Mouse (Mus musculus): ENCODE results near the gene Ostm1. TPM values are rescaled to one million over a fixed set of nuclear protein-coding genes. Genes with fewer than 3 reads are reported as not detected.

The Ostm1 gene
- polyA plus RNA-seq, 1 experiment from 2014 or later = 39.7 TPM

DNA sequence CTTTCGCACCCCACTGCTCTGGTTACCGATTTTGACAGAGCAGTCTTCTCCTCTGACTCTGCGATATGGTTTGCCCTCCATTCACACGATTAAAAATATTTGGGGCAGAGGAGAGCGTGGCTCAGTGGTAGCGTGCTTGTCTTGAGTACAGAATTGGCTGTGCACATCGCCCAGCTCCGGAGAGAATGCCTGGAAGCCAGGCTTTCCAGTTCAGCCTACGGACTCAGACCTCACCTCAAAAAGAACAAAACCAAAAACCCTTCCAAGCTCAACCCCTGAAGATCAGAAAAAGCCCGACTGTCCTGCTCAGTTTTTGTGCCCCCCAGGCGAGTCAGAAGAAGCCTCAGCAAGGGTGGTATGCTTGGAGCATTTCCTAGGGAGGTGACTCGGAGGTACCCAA, 29.5 kb downstream of the Ostm1 start:
- Histone ChIP-seq H3K36me3 (replicated peaks) (no peaks in the 10 kb centered on the region), H3K27ac (no peak overlapping the region), H3K9me3 (no peaks in the 10 kb centered on the region), H3K27me3 (replicated peaks) (peaks cover 44% of the 10 kb centered on the region), H3K4me2 (no peak overlapping the region), H3K4me1 (peaks cover 14% of the 10 kb centered on the region), H3K4me3 (no peak overlapping the region), H3K9ac (no peak overlapping the region)
- no peak for ATAC-seq (replicated peaks)
- 12% methylated on average over 12 of the region's 12 CpGs for WGBS

DNA sequence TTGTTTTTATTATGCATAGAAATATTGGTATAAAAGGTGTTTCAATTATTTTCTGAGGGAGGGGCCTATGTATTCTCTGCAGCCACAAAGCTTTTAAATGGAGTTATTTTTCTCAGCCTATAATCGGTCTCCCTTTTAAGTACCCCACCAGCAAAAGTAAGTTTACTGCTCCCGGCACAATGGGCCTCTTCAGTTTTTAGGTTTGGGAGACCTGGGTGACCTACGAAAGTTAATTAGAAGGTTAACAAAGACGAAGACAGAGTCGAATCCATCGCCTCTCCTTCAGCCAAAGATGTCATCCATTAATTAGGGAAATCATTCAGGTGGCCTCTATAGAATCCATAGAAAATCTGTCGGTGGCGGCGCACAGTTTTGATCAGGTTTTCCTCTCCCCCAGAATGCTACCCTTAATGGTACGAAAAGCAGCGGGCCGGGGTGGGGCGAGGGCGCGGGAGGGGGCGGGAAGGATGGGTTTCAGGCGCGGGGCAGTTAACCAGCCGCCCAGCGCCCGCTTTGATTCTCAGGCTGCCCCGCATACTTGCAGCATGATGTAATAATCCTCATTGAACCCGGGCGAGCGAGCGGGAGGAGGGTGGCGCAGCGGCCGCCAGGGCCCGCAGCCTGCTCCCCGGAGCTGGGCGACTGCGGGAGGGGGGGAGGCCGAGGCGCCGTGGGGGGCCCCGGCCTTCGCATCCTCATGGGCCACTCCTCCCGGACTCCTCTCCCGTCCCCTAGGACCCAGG, 30.2 kb downstream of the Ostm1 start:
- H3K27me3 ChIP-seq (replicated peaks) = peaks cover 44% of the 10 kb centered on the region
- peak overlapping the region; percentile 86 for H3K4me2 ChIP-seq
- H3K27ac ChIP-seq = no peak overlapping the region
- peak; percentile 79 for ATAC-seq (replicated peaks)
- peak overlapping the region; percentile 20; the same call in 1 of the 2 replicates for H3K9ac ChIP-seq
- H3K9me3 ChIP-seq = no peaks in the 10 kb centered on the region
- H3K36me3 ChIP-seq (replicated peaks) = no peaks in the 10 kb centered on the region
- H3K4me1 ChIP-seq = peaks cover 14% of the 10 kb centered on the region
- WGBS = under 1% methylated on average over 40 of the region's 40 CpGs
- peak overlapping the region; percentile 39 for H3K4me3 ChIP-seq

DNA sequence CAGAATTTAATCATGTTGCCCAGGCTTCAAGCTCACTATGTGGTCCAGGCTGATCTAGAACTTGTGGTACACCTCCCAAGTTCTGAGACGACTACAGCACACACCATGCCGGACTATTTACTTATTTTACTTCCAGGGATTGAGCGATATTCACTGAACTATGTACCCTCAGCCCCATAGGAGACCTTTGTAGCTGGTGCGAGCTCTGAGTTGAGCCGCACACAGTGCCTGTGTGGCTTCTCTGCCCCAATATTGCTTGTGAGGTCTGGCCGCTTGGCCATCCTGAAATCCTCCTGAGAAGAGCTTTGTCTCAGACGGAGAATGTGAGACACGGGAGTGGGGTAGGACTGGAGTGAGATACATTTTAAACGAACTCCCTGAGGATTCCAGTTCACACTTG, 31.1 kb downstream of the Ostm1 start:
- Histone ChIP-seq H3K4me3 (no peak overlapping the region), H3K4me2 (no peak overlapping the region), H3K27ac (no peak overlapping the region), H3K9ac (no peak overlapping the region), H3K27me3 (replicated peaks) (peaks cover 43% of the 10 kb centered on the region), H3K9me3 (no peaks in the 10 kb centered on the region), H3K36me3 (replicated peaks) (no peaks in the 10 kb centered on the region), H3K4me1 (peaks cover 14% of the 10 kb centered on the region)
- ATAC-seq (replicated peaks) = no peak
- WGBS = 15% methylated on average over 9 of the region's 9 CpGs

DNA sequence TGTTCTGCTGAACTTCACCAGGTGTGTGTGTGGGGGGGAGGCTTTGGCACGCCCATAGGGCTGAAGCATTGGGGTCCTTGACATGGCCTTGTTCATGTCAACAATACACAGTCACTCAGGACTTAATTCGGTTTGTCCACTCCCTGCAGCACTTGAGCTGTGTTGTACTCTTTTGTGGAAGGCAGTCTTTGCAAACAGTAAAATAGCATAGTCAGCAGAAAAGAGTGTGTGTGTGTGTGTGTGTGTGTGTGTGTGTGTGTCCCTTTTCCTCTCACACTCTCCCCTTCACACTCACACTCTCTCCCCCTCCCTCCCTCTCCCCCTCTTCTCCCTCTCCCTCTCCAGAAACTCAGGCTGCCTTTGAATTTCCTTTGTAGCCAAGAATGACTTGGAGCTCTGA, 34.7 kb downstream of the Ostm1 start:
- Histone ChIP-seq H3K36me3 (replicated peaks) (no peaks in the 10 kb centered on the region), H3K4me2 (no peak overlapping the region), H3K9me3 (no peaks in the 10 kb centered on the region), H3K4me1 (peaks cover 9% of the 10 kb centered on the region), H3K27ac (no peak overlapping the region), H3K27me3 (replicated peaks) (peaks cover 32% of the 10 kb centered on the region), H3K9ac (no peak overlapping the region), H3K4me3 (no peak overlapping the region)
- WGBS = 44% methylated on average over 2 of the region's 2 CpGs
- no peak for ATAC-seq (replicated peaks)

DNA sequence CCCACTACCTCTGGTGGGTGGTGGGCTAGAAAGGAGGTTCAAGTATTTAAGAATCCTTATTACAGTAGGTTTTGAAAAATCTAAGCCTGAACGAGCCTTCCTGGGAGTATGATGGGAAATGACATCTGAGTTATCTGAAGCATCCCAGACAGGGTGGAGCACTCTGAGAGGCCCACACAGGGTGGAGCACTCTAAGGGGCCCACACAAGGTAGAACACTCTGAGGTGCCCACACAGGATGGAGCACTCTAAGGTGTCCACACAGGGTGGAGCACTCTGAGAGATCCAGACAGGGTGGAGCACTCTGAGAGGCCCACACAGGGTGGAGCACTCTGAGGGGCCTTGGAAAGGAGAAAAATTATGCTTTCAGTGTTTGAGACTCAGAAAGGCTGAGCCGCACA, 42.3 kb downstream of the Ostm1 start:
- 93% methylated on average over 2 of the region's 2 CpGs for WGBS

DNA sequence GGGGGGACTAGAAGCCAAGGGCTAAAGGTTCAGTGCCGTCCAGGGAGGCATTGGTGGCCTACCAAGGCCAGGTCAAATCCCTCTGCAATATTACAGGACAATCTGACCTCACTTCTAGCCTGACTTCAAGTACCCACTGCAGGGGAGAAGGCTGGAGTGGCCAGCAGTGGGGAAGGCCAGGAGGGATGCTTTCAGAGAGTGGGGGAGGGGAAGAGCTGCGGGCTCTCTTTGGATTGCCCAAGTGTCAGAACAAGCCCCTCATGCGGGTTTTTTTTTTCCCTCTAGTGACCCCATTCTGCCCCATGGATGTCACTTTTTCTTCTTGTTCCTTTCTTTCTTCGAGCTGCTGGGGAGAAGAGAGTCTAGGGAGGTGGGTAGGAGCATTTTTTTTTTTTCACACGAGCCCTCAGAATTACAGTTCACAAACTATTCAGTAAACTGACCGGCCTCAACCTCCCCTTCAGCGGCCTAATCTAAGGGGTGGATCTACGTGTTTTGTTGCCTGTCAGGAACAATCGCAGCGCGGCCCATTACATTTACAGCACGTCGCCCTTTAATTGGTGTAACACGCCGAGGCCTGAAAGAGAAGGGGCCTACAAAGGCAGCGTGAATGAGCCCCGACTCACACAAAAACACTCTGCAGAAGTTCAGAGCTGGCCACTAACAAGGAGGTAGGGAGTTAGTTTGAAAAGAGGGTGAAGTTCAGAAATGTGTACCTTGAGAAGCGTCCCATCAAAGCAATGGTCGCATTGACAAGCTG, 47.2 kb downstream of the Ostm1 start:
- 4% methylated on average over 19 of the region's 19 CpGs for WGBS
- Histone ChIP-seq H3K9me3 (no peaks in the 10 kb centered on the region), H3K27ac (no peak overlapping the region), H3K4me2 (no peak overlapping the region), H3K4me3 (no peak overlapping the region), H3K36me3 (replicated peaks) (no peaks in the 10 kb centered on the region), H3K4me1 (peaks cover 40% of the 10 kb centered on the region), H3K27me3 (replicated peaks) (peaks cover 56% of the 10 kb centered on the region), H3K9ac (no peak overlapping the region)
- no peak for ATAC-seq (replicated peaks)

More for the DNA sequence above, 42.3 kb downstream of the Ostm1 start:
- Histone ChIP-seq H3K4me3 (no peak overlapping the region), H3K9ac (no peak overlapping the region), H3K4me2 (no peak overlapping the region), H3K4me1 (no peaks in the 10 kb centered on the region), H3K9me3 (no peaks in the 10 kb centered on the region), H3K36me3 (replicated peaks) (no peaks in the 10 kb centered on the region), H3K27ac (no peak overlapping the region), H3K27me3 (replicated peaks) (peaks cover 42% of the 10 kb centered on the region)
- no peak for ATAC-seq (replicated peaks)

DNA sequence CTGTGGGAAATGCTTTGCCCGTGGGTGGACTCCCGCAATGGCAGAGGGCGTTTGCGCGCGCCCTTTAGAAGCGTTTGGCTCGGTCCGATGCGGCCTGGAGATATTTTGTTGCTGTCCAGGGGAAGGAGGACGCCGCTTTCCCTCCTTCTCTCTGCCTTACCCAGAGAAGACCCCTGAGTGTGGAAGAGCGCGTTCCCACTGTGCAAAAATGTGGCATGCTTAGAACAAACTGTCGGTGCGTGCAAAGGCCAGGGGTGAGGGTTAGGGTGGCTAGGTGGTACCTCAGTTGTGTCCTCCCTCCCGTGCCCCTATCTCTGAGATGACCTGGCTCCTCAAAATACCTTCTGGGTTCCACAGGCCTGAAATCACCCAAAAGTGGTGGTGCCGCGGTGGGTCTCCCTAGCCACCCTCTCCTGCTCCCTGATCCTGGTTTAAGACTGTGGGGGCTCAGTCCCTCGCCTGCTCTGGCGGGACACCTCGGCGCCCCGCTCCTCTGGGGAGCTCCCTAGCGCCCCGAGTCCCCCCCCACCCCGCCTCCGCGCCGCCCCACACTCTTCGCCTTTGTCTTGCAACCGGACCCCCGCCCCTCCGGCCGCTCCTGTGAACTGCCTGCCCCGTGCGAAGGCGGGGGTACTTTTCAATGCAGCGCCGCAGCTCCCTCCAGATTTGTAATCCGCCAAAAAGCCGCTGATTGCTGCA, 48.3 kb downstream of the Ostm1 start:
- H3K4me2 ChIP-seq = peak overlapping the region; percentile 48
- H3K27me3 ChIP-seq (replicated peaks) = peaks cover 63% of the 10 kb centered on the region
- H3K4me3 ChIP-seq = peak overlapping the region; percentile 21
- 0 out of 2 replicates have a peak overlapping the region, but pooled peaks have one; percentile 17 for H3K27ac ChIP-seq
- H3K4me1 ChIP-seq = peaks cover 47% of the 10 kb centered on the region
- ATAC-seq (replicated peaks) = no peak; the same call in 1 of the 2 replicates
- WGBS = under 1% methylated on average over 42 of the region's 42 CpGs
- no peaks in the 10 kb centered on the region for H3K9me3 ChIP-seq
- no peak overlapping the region for H3K9ac ChIP-seq
- no peaks in the 10 kb centered on the region for H3K36me3 ChIP-seq (replicated peaks)

DNA sequence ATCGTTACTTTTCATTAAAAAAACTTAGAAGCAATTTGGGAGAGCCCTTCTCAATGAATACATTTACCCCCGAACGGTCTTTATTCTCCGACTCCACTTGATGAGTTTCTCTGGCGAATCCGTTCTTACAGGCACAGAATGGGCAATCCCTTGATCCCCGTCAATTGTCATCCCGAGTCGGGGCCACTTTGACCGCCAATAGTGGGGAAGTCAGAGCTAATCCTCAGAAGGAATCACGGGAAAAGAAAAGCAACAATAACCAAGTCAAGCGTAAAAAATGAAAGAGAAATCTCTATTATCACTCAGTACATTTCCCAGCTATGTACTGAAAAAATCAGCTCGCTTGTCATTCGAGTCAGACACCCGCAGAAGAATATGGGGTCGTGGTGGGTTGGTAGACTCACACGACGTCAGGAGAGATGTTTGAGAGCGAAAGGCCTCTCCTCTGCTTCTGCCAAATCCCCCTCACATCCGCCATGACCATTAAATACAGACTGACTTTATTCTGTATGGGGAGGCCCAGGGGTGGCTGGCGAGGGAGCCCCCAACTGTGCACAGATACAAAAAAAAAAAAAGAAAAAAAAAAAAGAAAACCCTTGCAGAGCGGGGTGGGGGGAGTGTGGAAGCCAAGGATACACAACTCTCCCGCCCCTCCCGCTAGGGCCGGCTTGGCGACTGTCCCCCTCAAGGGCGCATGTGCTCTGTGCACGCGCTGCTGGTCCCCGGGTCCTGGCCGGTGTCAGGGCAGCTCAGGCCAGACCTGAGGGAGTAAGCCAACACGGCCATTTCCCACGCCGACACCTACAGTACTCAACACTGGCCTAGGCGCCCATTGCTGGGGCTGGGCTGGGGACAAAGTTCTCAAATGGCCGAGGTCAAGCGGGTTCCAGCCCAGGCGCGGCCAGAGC, 49.1 kb downstream of the Ostm1 start:
- H3K4me3 ChIP-seq = peak overlapping the region; percentile 21
- peaks cover 48% of the 10 kb centered on the region for H3K4me1 ChIP-seq
- H3K27ac ChIP-seq = 0 out of 2 replicates have a peak overlapping the region, but pooled peaks have one; percentile 17
- ATAC-seq (replicated peaks) = peak; percentile 48
- WGBS = 1% methylated on average over 39 of the region's 39 CpGs
- no peaks in the 10 kb centered on the region for H3K36me3 ChIP-seq (replicated peaks)
- peaks cover 63% of the 10 kb centered on the region for H3K27me3 ChIP-seq (replicated peaks)
- H3K4me2 ChIP-seq = peak overlapping the region; percentile 48
- no peaks in the 10 kb centered on the region for H3K9me3 ChIP-seq
- H3K9ac ChIP-seq = no peak overlapping the region

DNA sequence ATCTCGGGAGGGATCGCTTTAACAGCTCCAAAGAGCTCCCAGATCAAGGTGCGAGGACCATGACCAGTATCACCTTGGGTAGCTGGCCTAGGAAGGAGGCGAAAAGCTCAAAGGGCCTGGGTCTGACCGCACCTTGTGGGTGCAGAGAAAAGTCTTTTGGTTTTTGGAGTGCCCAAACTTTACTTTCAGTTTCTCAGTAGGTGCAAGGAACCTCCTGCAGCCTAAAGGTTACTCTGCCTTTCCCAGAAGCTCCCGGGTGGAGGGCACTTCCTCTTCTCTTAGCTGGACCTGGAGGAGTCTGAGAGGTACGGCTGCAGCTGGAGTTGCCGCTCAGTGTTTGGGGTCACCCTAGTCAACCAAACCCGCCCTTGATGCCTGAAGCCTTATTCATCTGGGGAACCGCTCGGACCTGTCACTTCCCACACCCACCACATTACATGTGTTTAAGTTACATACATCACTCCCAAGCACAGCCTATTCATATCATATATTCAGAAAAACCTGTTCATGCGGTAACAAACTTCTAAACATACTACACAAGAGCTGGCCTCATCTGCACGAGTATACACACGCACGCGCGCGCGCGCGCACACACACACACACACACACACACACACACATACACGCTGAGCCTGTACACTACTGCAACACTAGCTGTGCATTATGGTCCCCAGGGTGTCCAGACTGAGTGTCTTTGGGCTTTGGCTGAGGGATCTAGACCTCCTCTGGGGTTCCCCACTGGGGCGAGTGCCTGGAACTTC, 49.9 kb downstream of the Ostm1 start:
- Histone ChIP-seq H3K4me3 (peak overlapping the region; percentile 21), H3K9me3 (no peaks in the 10 kb centered on the region), H3K4me1 (peaks cover 48% of the 10 kb centered on the region), H3K36me3 (replicated peaks) (no peaks in the 10 kb centered on the region), H3K27ac (no peak overlapping the region), H3K4me2 (peak overlapping the region; percentile 48), H3K9ac (no peak overlapping the region), H3K27me3 (replicated peaks) (peaks cover 58% of the 10 kb centered on the region)
- 0 out of 2 replicates have a peak, but pooled peaks have one; percentile 1 for ATAC-seq (replicated peaks)
- WGBS = 7% methylated on average over 23 of the region's 23 CpGs

DNA sequence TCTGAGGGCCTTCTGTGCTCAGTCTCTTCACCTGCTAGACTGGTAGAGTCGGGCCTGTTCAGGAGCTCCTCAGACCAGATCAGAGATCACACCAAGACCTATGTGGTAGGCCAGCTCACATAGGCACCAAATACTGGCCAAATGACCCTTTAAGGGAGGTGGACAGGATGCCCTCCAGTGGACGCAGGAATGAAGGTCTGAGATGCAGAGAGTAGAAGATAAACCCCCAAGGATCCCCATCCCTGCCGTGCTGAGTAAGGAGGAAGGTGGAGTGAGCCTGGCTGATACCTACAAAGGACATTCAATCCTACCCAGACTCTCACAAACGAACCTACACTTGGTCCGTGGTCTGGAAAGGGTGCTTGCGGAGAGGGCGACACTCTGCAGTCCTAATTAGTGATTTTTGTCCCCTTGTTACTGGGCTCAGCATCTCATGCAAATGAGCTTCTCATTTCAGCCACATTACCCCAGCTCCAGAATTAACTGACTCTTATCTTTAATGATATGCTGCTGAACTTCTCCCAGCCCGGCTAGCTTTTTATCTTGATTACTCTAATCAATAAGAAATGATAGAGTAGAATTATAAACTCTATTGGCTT, 50.6 kb downstream of the Ostm1 start:
- Histone ChIP-seq H3K36me3 (replicated peaks) (no peaks in the 10 kb centered on the region), H3K9me3 (no peaks in the 10 kb centered on the region), H3K4me3 (no peak overlapping the region), H3K4me1 (peaks cover 48% of the 10 kb centered on the region), H3K4me2 (no peak overlapping the region), H3K27me3 (replicated peaks) (peaks cover 51% of the 10 kb centered on the region), H3K27ac (no peak overlapping the region), H3K9ac (no peak overlapping the region)
- WGBS = 4% methylated on average over 8 of the region's 8 CpGs
- no peak for ATAC-seq (replicated peaks)

DNA sequence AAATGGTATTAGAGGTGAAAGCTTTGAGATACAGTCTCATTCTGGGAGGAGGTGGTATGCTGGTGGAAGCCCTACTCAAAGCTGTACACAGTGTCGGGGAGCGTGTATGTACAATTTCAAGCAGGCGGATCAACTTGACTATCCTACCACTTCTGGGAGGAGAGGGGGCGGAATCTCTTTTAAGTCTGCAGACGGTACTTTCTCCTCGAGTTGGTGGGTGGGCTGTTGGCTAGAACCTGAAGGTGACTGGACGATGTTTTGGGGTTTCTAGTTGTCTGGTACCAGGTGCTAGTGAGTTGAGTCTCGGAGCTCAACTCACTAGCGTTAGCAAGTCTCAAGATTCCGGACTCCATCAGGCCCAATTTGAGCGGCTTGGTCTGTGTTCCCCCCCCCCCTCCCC, 51.4 kb downstream of the Ostm1 start:
- H3K27ac ChIP-seq = no peak overlapping the region

More for the DNA sequence above, 51.4 kb downstream of the Ostm1 start:
- Histone ChIP-seq H3K36me3 (replicated peaks) (no peaks in the 10 kb centered on the region), H3K9me3 (no peaks in the 10 kb centered on the region), H3K9ac (no peak overlapping the region), H3K4me1 (peaks cover 48% of the 10 kb centered on the region), H3K27me3 (replicated peaks) (peaks cover 43% of the 10 kb centered on the region), H3K4me3 (no peak overlapping the region), H3K4me2 (peak overlapping the region; percentile 47; the same call in 1 of the 2 replicates)
- ATAC-seq (replicated peaks) = no peak
- WGBS = 2% methylated on average over 11 of the region's 11 CpGs
